ENCODE assay signal across 8 mouse cellular contexts in genomic region chr1:89928676-89929075, GRCm38 (mm10). TPM values are rescaled to one million over a fixed set of nuclear protein-coding genes. Genes with fewer than 3 reads are reported as not detected.
DNase-seq lines count a peak whose midpoint lies in the region; ATAC-seq and TF ChIP-seq lines count a peak whose summit lies in the region.
"Had no signal": no experiment of that assay in that cellular context is flagged by ENCODE, and none has a peak within 500 bp of the region (broad histone marks: within the 10 kb centered on the region; RNA-seq: fewer than 3 reads in every experiment).

No protein-coding gene starts in this region.

- H3K4me3 ChIP-seq in lung, embryonic 14.5 days (ENCODE audit: low read depth, low read length): peak overlapping the region; percentile 9; the same call in 1 of the 2 replicates
- peak overlapping the region; percentile 5; the same call in 1 of the 2 replicates for H3K4me3 ChIP-seq in forebrain, embryonic 15.5 days
- peak overlapping the region; percentile 8 for H3K4me3 ChIP-seq in limb, embryonic 12.5 days (replicated peaks)
- H3K4me3 ChIP-seq in neural tube, embryonic 15.5 days (replicated peaks): peak overlapping the region; percentile 49

- 12% methylated on average over 25 of the region's 25 CpGs for WGBS in lung, embryonic 14.5 days
- 2% methylated on average over 25 of the region's 25 CpGs for WGBS in forebrain, embryonic 15.5 days
- 7% methylated on average over 25 of the region's 25 CpGs for WGBS in limb, embryonic 12.5 days
- 8% methylated on average over 25 of the region's 25 CpGs for WGBS in neural tube, embryonic 15.5 days

- ATAC-seq in lung, embryonic 14.5 days (ENCODE audit: insufficient read depth): no peak
- ATAC-seq in forebrain, embryonic 15.5 days (replicated peaks): no peak
- no peak for ATAC-seq in limb, embryonic 12.5 days (ENCODE audit: insufficient number of reproducible peaks, insufficient read depth, low FRiP score, low TSS enrichment, low read depth)
- ATAC-seq in neural tube, embryonic 15.5 days (ENCODE audit: low FRiP score): no peak

- H3K4me1 ChIP-seq in lung, embryonic 14.5 days (ENCODE audit: insufficient read depth): peaks cover 5% of the 10 kb centered on the region; the same call in 1 of the 2 replicates
- peaks cover 34% of the 10 kb centered on the region for H3K4me1 ChIP-seq in forebrain, embryonic 15.5 days
- peaks cover 47% of the 10 kb centered on the region for H3K4me1 ChIP-seq in limb, embryonic 12.5 days (replicated peaks)
- H3K4me1 ChIP-seq in neural tube, embryonic 15.5 days: peaks cover 75% of the 10 kb centered on the region

- no peaks in the 10 kb centered on the region for H3K36me3 ChIP-seq in lung, embryonic 14.5 days (ENCODE audit: insufficient read depth)
- no peaks in the 10 kb centered on the region for H3K36me3 ChIP-seq in forebrain, embryonic 15.5 days
- H3K36me3 ChIP-seq in limb, embryonic 12.5 days: no peaks in the 10 kb centered on the region
- H3K36me3 ChIP-seq in neural tube, embryonic 15.5 days: no peaks in the 10 kb centered on the region

- peak overlapping the region; percentile 34; the same call in 1 of the 2 replicates for H3K4me2 ChIP-seq in lung, embryonic 14.5 days
- H3K4me2 ChIP-seq in forebrain, embryonic 15.5 days (replicated peaks): no peak overlapping the region
- peak overlapping the region; percentile 15 for H3K4me2 ChIP-seq in limb, embryonic 12.5 days
- H3K4me2 ChIP-seq in neural tube, embryonic 15.5 days: peak overlapping the region; percentile 85

- TF ChIP-seq CTCF in lung, embryonic 14.5 days (IDR thresholded peaks at IDR 0.05; ENCODE audit: low read depth): no peak

- H3K27ac ChIP-seq in lung, embryonic 14.5 days (ENCODE audit: low read depth): no peak overlapping the region
- no peak overlapping the region for H3K27ac ChIP-seq in forebrain, embryonic 15.5 days (replicated peaks)
- no peak overlapping the region for H3K27ac ChIP-seq in limb, embryonic 12.5 days
- H3K27ac ChIP-seq in neural tube, embryonic 15.5 days (replicated peaks): peak overlapping the region; percentile 37; the same call in 1 of the 2 replicates

- no peak overlapping the region for H3K9ac ChIP-seq in lung, embryonic 14.5 days
- no peak overlapping the region for H3K9ac ChIP-seq in forebrain, embryonic 15.5 days (replicated peaks)
- H3K9ac ChIP-seq in limb, embryonic 12.5 days (replicated peaks): no peak overlapping the region
- H3K9ac ChIP-seq in neural tube, embryonic 15.5 days (replicated peaks): peak overlapping the region; percentile 28; the same call in 1 of the 2 replicates

- no peak for DNase-seq in lung, embryonic 14.5 days
- no peak for DNase-seq in lung, postnatal 36 days
- no peak for DNase-seq in cerebellum, adult 9-11 months
- no peak for DNase-seq in cerebellum, postnatal 10 days
- DNase-seq: cerebellum, adult 11-12 months had no signal

- peaks cover 99% of the 10 kb centered on the region for H3K27me3 ChIP-seq in lung, embryonic 14.5 days (ENCODE audit: insufficient read depth, low read length)
- peaks cover 95% of the 10 kb centered on the region for H3K27me3 ChIP-seq in forebrain, embryonic 15.5 days
- H3K27me3 ChIP-seq in limb, embryonic 12.5 days: peaks cover 97% of the 10 kb centered on the region
- H3K27me3 ChIP-seq in neural tube, embryonic 15.5 days (replicated peaks): peaks cover 57% of the 10 kb centered on the region

- H3K9me3 ChIP-seq in lung, embryonic 14.5 days (ENCODE audit: low read depth, low read length): no peaks in the 10 kb centered on the region
- H3K9me3 ChIP-seq in forebrain, embryonic 15.5 days: no peaks in the 10 kb centered on the region
- H3K9me3 ChIP-seq in limb, embryonic 12.5 days: no peaks in the 10 kb centered on the region
- H3K9me3 ChIP-seq in neural tube, embryonic 15.5 days (replicated peaks): no peaks in the 10 kb centered on the region

RNA-seq across cellular contexts. Expression of gene Gbx2, which starts 2.3 kb away (rescaled TPM):
- 0.11 and 0.17 TPM in 2 replicates for polyA plus RNA-seq in lung, embryonic 14.5 days (2014; fragmentation: Nextera tagmentation; extraction: Ambion mirVana)
- 9.3 and 15.0 TPM in 2 replicates for polyA plus RNA-seq in forebrain, embryonic 15.5 days (2015; fragmentation: Nextera tagmentation; extraction: Ambion mirVana)
- 0.22 TPM in 1 of 2 replicates, not detected in the other for polyA plus RNA-seq in limb, embryonic 12.5 days (2016; fragmentation: Nextera tagmentation; extraction: Ambion mirVana)
- 21.7 and 30.5 TPM in 2 replicates for polyA plus RNA-seq in neural tube, embryonic 15.5 days (2015; fragmentation: Nextera tagmentation; extraction: Ambion mirVana)
